Mouse (Mus musculus): ENCODE results near the gene Arel1.

DNA sequence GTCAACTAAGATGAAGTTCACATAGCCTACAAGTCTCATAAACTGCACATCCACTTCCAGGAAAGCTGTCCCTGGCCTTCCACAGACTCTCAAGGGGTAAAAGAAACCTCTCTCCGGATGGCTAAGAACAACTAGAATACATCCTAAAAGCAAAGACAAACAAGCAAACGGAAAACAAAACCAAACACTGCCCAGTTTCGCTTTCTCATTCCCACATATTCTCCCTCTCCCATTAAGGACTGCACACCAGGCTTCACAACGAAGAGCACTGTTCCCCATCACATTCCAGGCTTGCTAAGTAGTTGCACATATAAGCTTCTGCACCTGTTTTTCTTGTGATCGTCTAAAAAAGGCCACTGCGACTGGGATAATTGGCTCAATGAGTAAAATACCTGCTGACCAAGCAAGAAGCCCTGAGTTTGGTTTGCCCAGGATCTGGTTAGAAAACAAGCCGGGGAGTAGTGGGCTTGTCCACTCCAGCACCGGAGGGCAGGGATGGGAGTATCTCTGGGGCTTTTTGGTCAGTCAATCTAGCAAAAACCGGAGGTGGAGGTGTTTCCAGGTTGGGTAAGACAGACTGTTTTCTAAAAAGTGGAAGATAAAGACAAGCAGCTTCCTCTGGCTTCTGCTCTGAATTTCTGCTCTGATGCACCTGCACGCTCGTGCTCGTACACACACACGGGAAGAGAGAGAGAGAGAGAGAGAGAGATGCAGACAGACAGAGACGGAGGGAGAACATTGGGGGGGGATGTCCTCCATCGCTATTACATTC lies 858 bp downstream of the Arel1 start:
- TF ChIP-seq EP300 (IDR thresholded peaks at IDR 0.05; ENCODE audit: low read depth): no peak
- TF ChIP-seq CTCF (IDR thresholded peaks at IDR 0.05; ENCODE audit: low read depth): no peak
